21 mouse cellular contexts compared by ENCODE assay signal in genomic region chr5:27194157-27194556, GRCm38 (mm10).
"Had no signal": no experiment of that assay in that cellular context is flagged by ENCODE, and none has a peak within 500 bp of the region (broad histone marks: within the 10 kb centered on the region; RNA-seq: fewer than 3 reads in every experiment).

No protein-coding gene starts in this region.

- H3K4me3 ChIP-seq: gastrocnemius, adult 2 months; heart, adult 2 months; heart, embryonic 13.5 days; heart, embryonic 15.5 days; hindbrain, embryonic 13.5 days; hindbrain, embryonic 15.5 days; limb, embryonic 13.5 days; limb, embryonic 15.5 days had no signal

- ATAC-seq: hindbrain, postnatal 0 days; intestine, embryonic 16.5 days had no signal

- DNase-seq: gastrocnemius, adult 2 months; gastrocnemius, postnatal 10 days; gastrocnemius, postnatal 25 days; heart, adult 11 months; heart, adult 2 months; heart, postnatal 14 days; heart, postnatal 36 days; kidney, adult 11 months; kidney, postnatal 10 days; kidney, postnatal 36 days; layer of hippocampus, adult 9-11 months; layer of hippocampus, postnatal 36 days; left cerebral cortex, postnatal 4 days had no signal

- H3K36me3 ChIP-seq: heart, embryonic 13.5 days; heart, embryonic 15.5 days; hindbrain, embryonic 13.5 days; hindbrain, embryonic 15.5 days; limb, embryonic 13.5 days; limb, embryonic 15.5 days had no signal

- H3K27ac ChIP-seq: gastrocnemius, adult 2 months; heart, adult 2 months; heart, embryonic 13.5 days; heart, embryonic 15.5 days; hindbrain, embryonic 13.5 days; hindbrain, embryonic 15.5 days; hindbrain, postnatal 0 days; limb, embryonic 13.5 days; limb, embryonic 15.5 days had no signal
